Mouse (Mus musculus) liver, embryonic 14.5 days (tissue): Measurements from ENCODE around the gene Nmur1. TPM values are rescaled to one million over a fixed set of nuclear protein-coding genes. Genes with fewer than 3 reads are reported as not detected.

Experiments used
- ATAC-seq: fragments of 200-750 bp; cut with Nextera tagmentation; 2 replicates; pipeline ENCODE4 v1.8.0; 2017; ENCODE audit warnings: moderate number of reproducible peaks, mild to moderate bottlenecking, moderate library complexity; ENCODE audit not compliant: insufficient read depth
- DNase-seq, 3 experiments: peaks; one replicate each; pipeline ENCODE4 v3.0.0-alpha.2; 2012 to 2013; ENCODE audit warnings: low read depth in 3 of 3, low spot score in 3 of 3
- H3K27ac ChIP-seq: fragments of 300-500 bp; sonication (generic); 2 replicates; pipeline ENCODE4 v1.5.1; 2014; ENCODE audit warnings: moderate library complexity, mild to moderate bottlenecking, control low read depth, inconsistent platforms
- H3K27me3 ChIP-seq: fragments of 300-500 bp; sonication (generic); 2 replicates; pipeline ENCODE4 v1.6.1; 2014; ENCODE audit warnings: mild to moderate bottlenecking, low read length, moderate library complexity; ENCODE audit not compliant: control insufficient read depth, insufficient read depth
- H3K36me3 ChIP-seq: fragments of 300-500 bp; sonication (generic); replicated peaks from 2 replicates; pipeline ENCODE4 v1.6.1; 2014; ENCODE audit warnings: low read depth; ENCODE audit not compliant: control insufficient read depth, insufficient read depth
- H3K4me1 ChIP-seq, 2 experiments: fragments of 200-500 bp in 1 of 2; fragments of 300-500 bp in 1 of 2; sonication (generic) in 1 of 2; replicated peaks; 2 replicates each; pipeline ENCODE4 v1.6.1; 2012 to 2014; ENCODE audit warnings: antibody characterized with exemption in 1 of 2, inconsistent platforms in 1 of 2, low read length in 1 of 2; ENCODE audit not compliant: control insufficient read depth in 2 of 2, insufficient read depth in 2 of 2
- H3K4me2 ChIP-seq: fragments of 300-500 bp; sonication (generic); 2 replicates; pipeline ENCODE4 v1.6.1; 2014; ENCODE audit warnings: low read depth, mild to moderate bottlenecking, control low read depth, moderate library complexity
- H3K4me3 ChIP-seq, 2 experiments: fragments of 200-500 bp in 1 of 2; fragments of 300-500 bp in 1 of 2; sonication (generic) in 1 of 2; 2 replicates each; pipeline ENCODE4 v1.5.1; 2012 to 2014; ENCODE audit warnings: low read depth in 2 of 2, low read length in 2 of 2, mild to moderate bottlenecking in 2 of 2, control low read depth in 1 of 2, inconsistent platforms in 1 of 2, moderate library complexity in 1 of 2; ENCODE audit not compliant: insufficient read depth in 1 of 2
- H3K9ac ChIP-seq: fragments of 300-500 bp; sonication (generic); replicated peaks from 2 replicates; pipeline ENCODE4 v1.6.1; 2014; ENCODE audit warnings: mild to moderate bottlenecking, control low read depth, moderate library complexity
- H3K9me3 ChIP-seq: fragments of 300-500 bp; sonication (generic); 2 replicates; pipeline ENCODE4 v1.6.1; 2016; ENCODE audit warnings: low read length, mixed read lengths; ENCODE audit not compliant: control insufficient read depth
- CTCF ChIP-seq: IDR thresholded peaks from 2 replicates; pipeline ENCODE4 v1.5.1; 2016; ENCODE audit warnings: antibody characterized with exemption, low read depth, control low read depth
- EP300 ChIP-seq: IDR thresholded peaks from 2 replicates; pipeline ENCODE4 v1.6.1; 2016; ENCODE audit warnings: antibody characterized with exemption, low read depth
- WGBS: fragments of 180-500 bp; shearing (Covaris S2); extraction: QIAGEN DNeasy Blood & Tissue Kit; methylation state at CpG from one replicate; pipeline ENCODE4 v1.1.7; 2014; ENCODE audit not compliant: insufficient replicate concordance; 5-methylcytosine and 5-hydroxymethylcytosine counted together
- polyA plus RNA-seq, 2 experiments: library from polyadenylated mRNA; depleted of rRNA in 1 of 2; stranded (reverse) in 1 of 2; unstranded in 1 of 2; fragments of >200 nt; fragmentation: Nextera tagmentation in 1 of 2; extraction: Ambion mirVana in 1 of 2; gene quantifications; 2 replicates each; pipeline versions ENCODE4 v1.2.1 to v1.2.3; 2012 to 2014

Nmur1 gene
- polyA plus RNA-seq, 2 experiments: not detected

DNA sequence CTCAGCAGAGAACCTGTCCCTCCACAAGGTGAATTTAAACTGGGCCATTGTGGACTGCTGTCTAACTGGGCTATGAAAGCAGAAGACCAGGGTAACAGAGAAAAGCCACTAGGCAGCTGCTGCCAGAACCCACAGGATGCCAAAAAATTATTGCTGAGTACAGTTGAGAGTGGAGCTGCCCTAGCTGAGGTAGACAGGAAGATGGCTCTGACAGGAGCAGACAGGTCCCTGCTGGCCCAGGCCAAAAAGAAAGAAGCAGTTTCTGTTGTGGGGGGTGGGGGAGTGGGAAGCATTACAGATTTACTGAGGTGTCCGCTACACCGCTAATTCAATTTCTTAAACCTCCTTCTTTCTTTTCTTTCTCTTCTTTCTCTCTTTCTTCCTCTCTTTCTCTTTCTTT, 16.6 kb downstream of the Nmur1 start:
- Histone ChIP-seq H3K27ac (no peak overlapping the region), H3K4me3 (no peak overlapping the region), H3K27me3 (no peaks in the 10 kb centered on the region), H3K9me3 (no peaks in the 10 kb centered on the region), H3K36me3 (no peaks in the 10 kb centered on the region), H3K9ac (no peak overlapping the region), H3K4me2 (no peak overlapping the region), H3K4me1 (peaks cover 0 to 6% of the 10 kb centered on the region in 2 experiments; a peak in 2 of 4 replicates)
- DNase-seq: no peak
- 90% methylated on average over 2 of the region's 2 CpGs for WGBS
- ATAC-seq: no peak
- TF ChIP-seq EP300 (no peak), CTCF (no peak)

DNA sequence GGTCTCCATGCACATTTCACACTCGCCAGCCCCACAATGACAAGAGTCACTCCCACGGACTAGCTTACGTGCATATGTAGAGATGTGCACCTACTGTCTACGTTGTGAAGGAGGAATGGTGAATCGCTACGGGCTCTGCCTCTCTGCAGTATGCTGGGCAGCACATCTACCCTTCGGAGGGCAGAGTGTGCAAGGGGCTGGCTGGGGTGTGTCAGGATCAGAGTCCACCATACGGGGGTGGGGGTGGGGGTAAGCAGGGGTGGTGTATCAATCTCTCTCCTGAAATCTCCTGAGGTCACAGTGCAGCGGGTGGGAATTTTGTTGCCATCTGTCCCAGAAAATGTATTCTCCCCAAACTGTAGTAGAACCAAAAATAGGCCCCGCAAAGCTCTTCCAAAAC, 17.5 kb downstream of the Nmur1 start:
- no peak overlapping the region for H3K27ac ChIP-seq
- 80% methylated on average over 10 of the region's 10 CpGs for WGBS
- no peaks in the 10 kb centered on the region for H3K36me3 ChIP-seq
- H3K4me3 ChIP-seq: no peak overlapping the region
- no peaks in the 10 kb centered on the region for H3K27me3 ChIP-seq
- no peaks in the 10 kb centered on the region for H3K9me3 ChIP-seq
- ATAC-seq: no peak
- DNase-seq: no peak
- TF ChIP-seq CTCF (no peak), EP300 (no peak)
- no peak overlapping the region for H3K4me2 ChIP-seq
- H3K4me1 ChIP-seq: peaks cover 0 to 6% of the 10 kb centered on the region in 2 experiments; a peak in 2 of 4 replicates
- no peak overlapping the region for H3K9ac ChIP-seq

DNA sequence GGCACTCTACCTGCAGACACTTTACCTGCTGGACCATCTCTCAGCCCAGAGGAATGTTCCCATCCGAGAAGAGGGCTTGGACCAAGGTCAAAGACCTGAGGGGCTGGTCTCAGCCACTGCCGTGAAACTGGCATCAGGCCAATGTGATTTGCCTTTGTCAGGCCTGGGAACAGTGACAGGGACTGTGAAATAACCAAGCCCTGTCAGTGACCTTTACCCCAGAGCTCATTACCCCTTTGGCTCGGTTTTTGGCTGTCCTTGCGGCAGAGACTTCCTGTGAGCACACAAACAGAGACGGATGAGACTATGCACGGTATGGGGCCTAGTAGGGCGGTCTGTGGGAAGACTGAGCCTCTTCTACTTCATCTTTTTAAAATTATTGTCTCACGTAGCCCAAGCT, 19.1 kb downstream of the Nmur1 start:
- H3K9me3 ChIP-seq: no peaks in the 10 kb centered on the region
- no peak overlapping the region for H3K9ac ChIP-seq
- no peaks in the 10 kb centered on the region for H3K27me3 ChIP-seq
- H3K4me2 ChIP-seq: no peak overlapping the region
- 41% methylated on average over 8 of the region's 8 CpGs for WGBS
- ATAC-seq (peak; percentile 76), DNase-seq (peak; percentile 26 to 40 (median 29))
- H3K4me3 ChIP-seq: no peak overlapping the region
- TF ChIP-seq EP300 (no peak), CTCF (no peak)
- H3K4me1 ChIP-seq: peaks cover 0 to 6% of the 10 kb centered on the region in 2 experiments; a peak in 2 of 4 replicates
- H3K27ac ChIP-seq: no peak overlapping the region
- H3K36me3 ChIP-seq: no peaks in the 10 kb centered on the region

DNA sequence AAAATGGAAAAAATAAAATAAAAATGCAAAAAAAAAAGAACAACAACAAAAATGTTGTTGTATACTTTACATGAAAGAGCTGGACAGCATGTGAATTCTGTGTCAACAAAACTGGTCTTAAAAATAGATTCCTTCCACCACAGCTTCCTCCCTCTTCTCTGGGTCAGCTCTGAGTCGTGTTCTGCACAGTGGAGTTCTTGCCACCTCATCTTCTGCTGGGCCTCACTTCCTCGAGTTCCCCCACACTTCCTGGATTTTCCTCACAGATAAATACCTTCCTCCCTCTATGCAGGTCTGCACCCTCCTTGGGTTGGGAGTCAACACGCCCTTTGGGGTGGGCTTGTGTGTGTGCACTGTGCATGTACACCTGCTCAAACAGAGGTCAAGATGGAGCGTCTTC, 19.7 kb downstream of the Nmur1 start:
- Histone ChIP-seq H3K36me3 (no peaks in the 10 kb centered on the region), H3K9me3 (no peaks in the 10 kb centered on the region), H3K27me3 (no peaks in the 10 kb centered on the region), H3K27ac (no peak overlapping the region), H3K4me1 (peaks cover 0 to 6% of the 10 kb centered on the region in 2 experiments; a peak in 2 of 4 replicates), H3K9ac (no peak overlapping the region), H3K4me2 (no peak overlapping the region), H3K4me3 (no peak overlapping the region)
- TF ChIP-seq CTCF: no peak
- no peak for TF ChIP-seq EP300
- 32% methylated on average over 4 of the region's 4 CpGs for WGBS
- DNase-seq: no peak
- no peak for ATAC-seq

DNA sequence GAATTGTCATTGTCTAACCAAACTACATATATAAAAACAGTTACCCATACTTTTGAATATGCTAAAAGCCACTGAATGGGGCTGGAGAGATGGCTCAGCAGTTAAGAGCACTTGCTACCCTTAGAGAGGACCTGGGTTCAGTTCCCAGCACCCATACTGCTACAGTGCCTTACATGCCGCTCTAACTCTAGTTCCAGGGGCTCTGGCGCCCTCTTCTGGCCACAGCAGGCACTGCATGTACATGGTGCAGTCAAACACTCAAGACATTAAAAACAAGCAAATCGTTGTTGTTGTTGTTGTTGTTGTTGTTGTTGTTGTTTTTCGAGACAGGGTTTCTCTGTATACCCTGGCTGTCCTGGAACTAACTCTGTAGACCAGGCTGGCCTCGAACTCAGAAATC, 21.2 kb downstream of the Nmur1 start:
- Histone ChIP-seq H3K4me1 (peaks cover 0 to 6% of the 10 kb centered on the region in 2 experiments; a peak in 2 of 4 replicates), H3K4me3 (no peak overlapping the region), H3K27ac (no peak overlapping the region), H3K9ac (no peak overlapping the region), H3K36me3 (no peaks in the 10 kb centered on the region), H3K27me3 (no peaks in the 10 kb centered on the region), H3K9me3 (no peaks in the 10 kb centered on the region), H3K4me2 (no peak overlapping the region)
- WGBS: 46% methylated on average over 5 of the region's 5 CpGs
- ATAC-seq (no peak), DNase-seq (no peak)
- TF ChIP-seq EP300: no peak
- peak; percentile 91 for TF ChIP-seq CTCF
